Mouse (Mus musculus) adrenal gland, postnatal 4 days (tissue): ENCODE measurements around the gene Gpr62. TPM values are rescaled to one million over a fixed set of nuclear protein-coding genes. Genes with fewer than 3 reads are reported as not detected.

Source experiments
- DNase-seq, 2 experiments: peaks; one replicate each; pipeline ENCODE4 v3.0.0; 2021 to 2022; ENCODE audit warnings: low spot score in 2 of 2, mixed read lengths in 2 of 2
- total RNA-seq, 2 experiments: library from RNA; stranded (reverse); gene quantifications; 2 replicates each; pipeline ENCODE4 v1.2.3; 2021

Gpr62 gene
- total RNA-seq, 2 experiments from 2014 or later = 0.40 to 0.67 TPM

- DNase-seq = peak; percentile 46 to 70
Observed at GRCm38 (mm10) chr9:106421865-106422160, 43.9 kb downstream of the Gpr62 start.

GRCm38 (mm10) chr9:106421033-106421864, 44.5 kb downstream of the Gpr62 start:
- DNase-seq = no peak

GRCm38 (mm10) chr9:106420608-106421007, 45.1 kb downstream of the Gpr62 start:
- DNase-seq = no peak

- peak; percentile 36 to 50 for DNase-seq
Observed at GRCm38 (mm10) chr9:106417841-106418625, 47.7 kb downstream of the Gpr62 start.

GRCm38 (mm10) chr9:106416826-106417225, 48.9 kb downstream of the Gpr62 start:
- no peak for DNase-seq

Other genes with a start within 250 kb of the Gpr62 start
- 1 to 10 TPM; 1.4 to 1.6 TPM for gene Tlr9, start 243.3 kb downstream of the Gpr62 start, total RNA-seq
- 100 to 1,000 TPM; 676 to 715 TPM for gene Alas1, start 217.3 kb downstream of the Gpr62 start, total RNA-seq
- gene Poc1a, start 184.9 kb downstream of the Gpr62 start, total RNA-seq = 10 to 100 TPM; 11.3 to 11.6 TPM
- 10 to 100 TPM; 25.0 to 25.8 TPM for gene Dusp7, start 97.3 kb downstream of the Gpr62 start, total RNA-seq
- gene Rpl29, start 36.5 kb downstream of the Gpr62 start, total RNA-seq = 100 to 1,000 TPM; 607 to 624 TPM
- gene Acy1, start 27.6 kb downstream of the Gpr62 start, total RNA-seq = 10 to 100 TPM; 23.1 to 23.4 TPM
- 10 to 100 TPM; 43.5 to 44.1 TPM for gene Abhd14b, start 18.5 kb downstream of the Gpr62 start, total RNA-seq
- gene Abhd14a, start 18.3 kb downstream of the Gpr62 start, total RNA-seq = 10 to 100 TPM; 29.8 to 30.2 TPM
- gene Pcbp4, start 12.6 kb downstream of the Gpr62 start, total RNA-seq = 10 to 100 TPM; 59.5 to 63.8 TPM
- 10 to 100 TPM; 33.4 to 40.7 TPM for gene Rrp9, start 10.0 kb upstream of the Gpr62 start, total RNA-seq
- gene Parp3, start 11.0 kb upstream of the Gpr62 start, total RNA-seq = 10 to 100 TPM; 15.8 to 18.1 TPM
- gene Iqcf1, start 34.0 kb upstream of the Gpr62 start, total RNA-seq = not detected
- not detected for gene Iqcf5, start 48.6 kb upstream of the Gpr62 start, total RNA-seq
- gene Iqcf3, start 95.7 kb upstream of the Gpr62 start, total RNA-seq = not detected
- not detected for gene Iqcf4, start 105.1 kb upstream of the Gpr62 start, total RNA-seq
- gene Iqcf6, start 160.6 kb upstream of the Gpr62 start, total RNA-seq = not detected
- gene Grm2, start 190.1 kb upstream of the Gpr62 start, total RNA-seq = under 1 TPM in 1 of 2 experiments, not detected in 1; 0.37 TPM
- 10 to 100 TPM; 71.2 to 78.9 TPM for gene Tex264, start 220.0 kb upstream of the Gpr62 start, total RNA-seq